Mouse (Mus musculus): Measurements from ENCODE around the gene Ppp1r2. TPM values are rescaled to one million over a fixed set of nuclear protein-coding genes. Genes with fewer than 3 reads are reported as not detected.

The Ppp1r2 gene
- total RNA-seq, 4 experiments from 2014 or later, result 74.1 to 92.4 (median 77.5) TPM

- peak; percentile 91 for DNase-seq (ENCODE audit: low spot score)
Measured at GRCm38 (mm10) chr16:31233541-31234339, 41.3 kb downstream of the Ppp1r2 start.

GRCm38 (mm10) chr16:31233167-31233498 lies 41.9 kb downstream of the Ppp1r2 start:
- DNase-seq (ENCODE audit: low spot score), result no peak

GRCm38 (mm10) chr16:31232491-31233166 lies 42.4 kb downstream of the Ppp1r2 start:
- DNase-seq (ENCODE audit: low spot score), result no peak

GRCm38 (mm10) chr16:31231591-31231990 lies 43.5 kb downstream of the Ppp1r2 start:
- no peak for DNase-seq (ENCODE audit: low spot score)

- no peak for DNase-seq (ENCODE audit: low spot score)
Measured at GRCm38 (mm10) chr16:31227746-31228145, 47.3 kb downstream of the Ppp1r2 start.

- DNase-seq (ENCODE audit: low spot score), result no peak
Measured at GRCm38 (mm10) chr16:31215271-31215670, 59.8 kb downstream of the Ppp1r2 start.

- DNase-seq (ENCODE audit: low spot score), result no peak
Measured at GRCm38 (mm10) chr16:31213463-31213862, 61.6 kb downstream of the Ppp1r2 start.

- DNase-seq (ENCODE audit: low spot score), result no peak
Measured at GRCm38 (mm10) chr16:31211503-31211902, 63.6 kb downstream of the Ppp1r2 start.

- peak; percentile 54 for DNase-seq (ENCODE audit: low spot score)
Measured at GRCm38 (mm10) chr16:31210453-31210852, 64.6 kb downstream of the Ppp1r2 start.

- DNase-seq (ENCODE audit: low spot score), result no peak
Measured at GRCm38 (mm10) chr16:31209911-31210310, 65.2 kb downstream of the Ppp1r2 start.

- DNase-seq (ENCODE audit: low spot score), result no peak
Measured at GRCm38 (mm10) chr16:31205726-31206125, 69.4 kb downstream of the Ppp1r2 start.

- DNase-seq (ENCODE audit: low spot score), result no peak
Measured at GRCm38 (mm10) chr16:31205187-31205586, 69.9 kb downstream of the Ppp1r2 start.

- DNase-seq (ENCODE audit: low spot score), result no peak
Measured at GRCm38 (mm10) chr16:31204216-31204615, 70.9 kb downstream of the Ppp1r2 start.

- no peak for DNase-seq (ENCODE audit: low spot score)
Measured at GRCm38 (mm10) chr16:31201704-31202103, 73.4 kb downstream of the Ppp1r2 start.

Small RNA genes lying within 50 kb of the gene (microRNA-seq; reads per million reads assigned to microRNA genes)
- not detected for gene Gm27415

Other genes starting within 250 kb of the Ppp1r2 start
- gene Xxylt1, start 193.8 kb downstream of the Ppp1r2 start, total RNA-seq (2022), result 10 to 100 TPM; 10.3 to 12.9 (median 12.5) TPM
- 10 to 100 TPM; 16.8 to 18.6 (median 17.4) TPM for gene Acap2, start 74.0 kb downstream of the Ppp1r2 start, total RNA-seq (2022)
- 1 to 10 TPM; 3.6 to 6.1 (median 4.9) TPM for gene Apod, start 39.5 kb upstream of the Ppp1r2 start, total RNA-seq (2022)
- gene Bdh1, start 147.0 kb upstream of the Ppp1r2 start, total RNA-seq (2022), result 100 to 1,000 TPM; 234 to 417 (median 264) TPM

Measured in heart, adult 8-10 months (tissue).